Mouse (Mus musculus): ENCODE measurements around the gene Psmd6. TPM values are rescaled to one million over a fixed set of nuclear protein-coding genes. Genes with fewer than 3 reads are reported as not detected.

The Psmd6 gene
- polyA plus RNA-seq (2014; fragmentation: Illumina TruSeq; extraction: RNeasy Lipid Tissue Mini Kit (QIAGEN cat#74804); ENCODE audit: low read depth, low replicate concordance): 149 TPM

DNA sequence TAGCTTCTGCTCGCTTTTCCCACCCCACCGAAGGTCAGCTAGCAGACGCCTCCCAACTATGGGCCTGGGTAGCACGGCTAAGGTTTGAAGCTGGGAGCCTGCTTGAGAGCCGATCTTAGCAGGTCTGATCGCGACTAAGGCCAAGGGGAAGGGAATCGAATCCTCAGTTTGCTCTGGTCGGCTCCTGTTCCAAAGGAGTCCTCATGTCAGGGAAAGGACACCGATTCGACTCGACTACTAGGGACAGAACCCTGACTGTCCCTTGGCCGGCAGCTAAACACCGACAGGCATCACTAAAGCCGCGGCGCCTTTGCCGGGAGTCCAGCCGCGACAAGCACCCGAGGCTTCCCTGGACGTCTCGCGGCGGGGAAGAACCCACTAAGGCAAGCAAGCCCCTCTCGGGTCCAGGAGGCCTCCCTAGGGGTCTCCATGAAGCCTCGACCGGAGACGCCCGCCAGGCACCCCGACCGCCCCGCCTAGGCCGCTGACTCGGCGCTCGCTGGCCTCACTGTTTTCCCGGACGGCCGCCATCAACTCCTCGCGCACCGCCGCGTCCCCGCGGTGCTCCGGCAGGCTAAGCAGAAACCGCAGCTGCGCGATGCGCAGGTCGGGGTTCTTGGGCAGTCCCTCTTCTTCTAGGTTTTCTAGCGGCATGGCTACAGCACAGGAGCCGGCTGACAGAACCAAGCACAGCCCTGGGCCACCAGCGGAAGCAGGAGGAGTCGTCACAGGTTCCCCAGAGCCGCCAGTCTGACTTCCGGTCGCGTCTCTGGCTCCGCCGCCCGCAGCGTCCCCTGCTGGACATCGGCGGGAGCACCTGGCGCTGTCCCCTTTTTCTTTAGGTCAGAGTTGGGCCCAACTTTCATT lies at the start of gene Psmd6:
TSS of gene Psmd6 (minus strand) at position 755 of the 867 bp plus-strand sequence.

Other genes starting within 250 kb of the Psmd6 start
- 0.28 TPM for gene Gm281, start 206.5 kb downstream of the Psmd6 start, polyA plus RNA-seq (2014; fragmentation: Illumina TruSeq; extraction: RNeasy Lipid Tissue Mini Kit (QIAGEN cat#74804); ENCODE audit: low read depth, low replicate concordance)
- 13.0 TPM for gene Atxn7, start 159.5 kb downstream of the Psmd6 start, polyA plus RNA-seq (2014; fragmentation: Illumina TruSeq; extraction: RNeasy Lipid Tissue Mini Kit (QIAGEN cat#74804); ENCODE audit: low read depth, low replicate concordance)
- gene Thoc7, start 159.1 kb downstream of the Psmd6 start, polyA plus RNA-seq (2014; fragmentation: Illumina TruSeq; extraction: RNeasy Lipid Tissue Mini Kit (QIAGEN cat#74804); ENCODE audit: low read depth, low replicate concordance): 463 TPM
- not detected for gene Olfr720, start 65.9 kb upstream of the Psmd6 start, polyA plus RNA-seq (2014; fragmentation: Illumina TruSeq; extraction: RNeasy Lipid Tissue Mini Kit (QIAGEN cat#74804); ENCODE audit: low read depth, low replicate concordance)
- not detected for gene Olfr31, start 201.8 kb upstream of the Psmd6 start, polyA plus RNA-seq (2014; fragmentation: Illumina TruSeq; extraction: RNeasy Lipid Tissue Mini Kit (QIAGEN cat#74804); ENCODE audit: low read depth, low replicate concordance)
- not detected for gene Il3ra, start 225.3 kb upstream of the Psmd6 start, polyA plus RNA-seq (2014; fragmentation: Illumina TruSeq; extraction: RNeasy Lipid Tissue Mini Kit (QIAGEN cat#74804); ENCODE audit: low read depth, low replicate concordance)

All from testis, adult 10 weeks (tissue).